Mouse (Mus musculus): ENCODE results near the gene Ndufb7. TPM values are rescaled to one million over a fixed set of nuclear protein-coding genes. Genes with fewer than 3 reads are reported as not detected.
"Not testable (repeated sequence)": the region's sequence is repeated elsewhere in the genome, so short reads cannot be mapped to it uniquely, and the experiment has no call there.

Ndufb7 gene
- polyA plus RNA-seq, 1 experiment from 2014 or later = 342 TPM

- no peak overlapping the region for H3K9ac ChIP-seq
- H3K27ac ChIP-seq = no peak overlapping the region
- peaks cover 45% of the 10 kb centered on the region for H3K36me3 ChIP-seq
- no peak overlapping the region for H3K4me3 ChIP-seq
- no peak overlapping the region for H3K4me2 ChIP-seq (replicated peaks)
- H3K27me3 ChIP-seq = no peaks in the 10 kb centered on the region
- no peak for ATAC-seq (ENCODE audit: low FRiP score)
- WGBS = 79% methylated on average over 4 of the region's 4 CpGs
- H3K9me3 ChIP-seq (replicated peaks) = no peaks in the 10 kb centered on the region
- peaks cover 15% of the 10 kb centered on the region for H3K4me1 ChIP-seq
Measured at GRCm38 (mm10) chr8:83569165-83569564, 2.7 kb downstream of the Ndufb7 start.

- H3K27ac ChIP-seq = no peak overlapping the region
- no peak overlapping the region for H3K9ac ChIP-seq
- H3K9me3 ChIP-seq (replicated peaks) = no peaks in the 10 kb centered on the region
- peaks cover 26% of the 10 kb centered on the region for H3K4me1 ChIP-seq
- no peak overlapping the region for H3K4me2 ChIP-seq (replicated peaks)
- H3K36me3 ChIP-seq = peaks cover 46% of the 10 kb centered on the region
- WGBS = 90% methylated on average over 14 of the region's 15 CpGs
- no peak for ATAC-seq (ENCODE audit: low FRiP score)
- no peak overlapping the region for H3K4me3 ChIP-seq
- H3K27me3 ChIP-seq = no peaks in the 10 kb centered on the region
Measured at GRCm38 (mm10) chr8:83570272-83571000, 4.0 kb downstream of the Ndufb7 start.

GRCm38 (mm10) chr8:83571001-83571340 lies 4.5 kb downstream of the Ndufb7 start:
- Histone ChIP-seq H3K4me1 (peaks cover 31% of the 10 kb centered on the region), H3K36me3 (peaks cover 46% of the 10 kb centered on the region)
- not testable (repeated sequence) for H3K9me3 ChIP-seq (replicated peaks); H3K4me3 ChIP-seq; H3K9ac ChIP-seq; H3K27me3 ChIP-seq; ATAC-seq (ENCODE audit: low FRiP score); H3K27ac ChIP-seq; H3K4me2 ChIP-seq (replicated peaks)
- 96% methylated on average over 4 of the region's 7 CpGs for WGBS

GRCm38 (mm10) chr8:83571791-83572190 lies 5.3 kb downstream of the Ndufb7 start:
- WGBS = 96% methylated on average over 10 of the region's 10 CpGs
- no peak overlapping the region for H3K9ac ChIP-seq
- peaks cover 46% of the 10 kb centered on the region for H3K36me3 ChIP-seq
- H3K27ac ChIP-seq = no peak overlapping the region
- H3K9me3 ChIP-seq (replicated peaks) = no peaks in the 10 kb centered on the region
- no peak overlapping the region for H3K4me2 ChIP-seq (replicated peaks)
- H3K27me3 ChIP-seq = no peaks in the 10 kb centered on the region
- no peak for ATAC-seq (ENCODE audit: low FRiP score)
- H3K4me1 ChIP-seq = peaks cover 38% of the 10 kb centered on the region
- no peak overlapping the region for H3K4me3 ChIP-seq

GRCm38 (mm10) chr8:83572246-83572812 lies 5.9 kb downstream of the Ndufb7 start:
- Histone ChIP-seq H3K4me2 (replicated peaks) (no peak overlapping the region), H3K27ac (no peak overlapping the region), H3K4me1 (peaks cover 41% of the 10 kb centered on the region), H3K27me3 (no peaks in the 10 kb centered on the region), H3K36me3 (peaks cover 46% of the 10 kb centered on the region), H3K9ac (0 out of 2 replicates have a peak overlapping the region, but pooled peaks have one; percentile 18), H3K9me3 (replicated peaks) (no peaks in the 10 kb centered on the region), H3K4me3 (no peak overlapping the region)
- WGBS = 93% methylated on average over 5 of the region's 5 CpGs
- no peak for ATAC-seq (ENCODE audit: low FRiP score)

GRCm38 (mm10) chr8:83573140-83573875 lies 6.8 kb downstream of the Ndufb7 start:
- no peak overlapping the region for H3K4me2 ChIP-seq (replicated peaks)
- peaks cover 40% of the 10 kb centered on the region for H3K4me1 ChIP-seq
- no peak overlapping the region for H3K4me3 ChIP-seq
- 72% methylated on average over 18 of the region's 18 CpGs for WGBS
- H3K36me3 ChIP-seq = peaks cover 46% of the 10 kb centered on the region
- no peak overlapping the region for H3K27ac ChIP-seq
- H3K9ac ChIP-seq = no peak overlapping the region
- no peaks in the 10 kb centered on the region for H3K27me3 ChIP-seq
- H3K9me3 ChIP-seq (replicated peaks) = no peaks in the 10 kb centered on the region
- ATAC-seq (ENCODE audit: low FRiP score) = no peak

GRCm38 (mm10) chr8:83574631-83575315 lies 8.3 kb downstream of the Ndufb7 start:
- Histone ChIP-seq H3K27me3 (no peaks in the 10 kb centered on the region), H3K4me2 (replicated peaks) (no peak overlapping the region), H3K36me3 (peaks cover 49% of the 10 kb centered on the region), H3K4me3 (no peak overlapping the region), H3K9me3 (replicated peaks) (no peaks in the 10 kb centered on the region), H3K4me1 (peaks cover 51% of the 10 kb centered on the region), H3K9ac (no peak overlapping the region), H3K27ac (no peak overlapping the region; the same call in 1 of the 2 replicates)
- ATAC-seq (ENCODE audit: low FRiP score) = no peak
- WGBS = 84% methylated on average over 15 of the region's 15 CpGs

- Histone ChIP-seq H3K27ac (peak overlapping the region; percentile 25; the same call in 1 of the 2 replicates), H3K4me2 (replicated peaks) (no peak overlapping the region), H3K9ac (0 out of 2 replicates have a peak overlapping the region, but pooled peaks have one; percentile 2), H3K9me3 (replicated peaks) (no peaks in the 10 kb centered on the region), H3K36me3 (peaks cover 38% of the 10 kb centered on the region), H3K4me1 (peaks cover 56% of the 10 kb centered on the region), H3K4me3 (no peak overlapping the region), H3K27me3 (no peaks in the 10 kb centered on the region)
- WGBS = 69% methylated on average over 17 of the region's 17 CpGs
- no peak for ATAC-seq (ENCODE audit: low FRiP score)
Measured at GRCm38 (mm10) chr8:83575561-83576515, 9.4 kb downstream of the Ndufb7 start.

GRCm38 (mm10) chr8:83576516-83576895 lies 10.0 kb downstream of the Ndufb7 start:
- H3K27me3 ChIP-seq = no peaks in the 10 kb centered on the region
- no peak overlapping the region for H3K4me2 ChIP-seq (replicated peaks)
- H3K9me3 ChIP-seq (replicated peaks) = no peaks in the 10 kb centered on the region
- peaks cover 32% of the 10 kb centered on the region for H3K36me3 ChIP-seq
- peaks cover 58% of the 10 kb centered on the region for H3K4me1 ChIP-seq
- H3K4me3 ChIP-seq = no peak overlapping the region
- no peak for ATAC-seq (ENCODE audit: low FRiP score)
- no peak overlapping the region for H3K9ac ChIP-seq
- 0 out of 2 replicates have a peak overlapping the region, but pooled peaks have one; percentile 25 for H3K27ac ChIP-seq
- 58% methylated on average over 3 of the region's 4 CpGs for WGBS

GRCm38 (mm10) chr8:83576921-83577320 lies 10.4 kb downstream of the Ndufb7 start:
- peaks cover 58% of the 10 kb centered on the region for H3K4me1 ChIP-seq
- H3K27me3 ChIP-seq = no peaks in the 10 kb centered on the region
- no peak overlapping the region for H3K4me2 ChIP-seq (replicated peaks)
- H3K9ac ChIP-seq = no peak overlapping the region
- ATAC-seq (ENCODE audit: low FRiP score) = no peak
- H3K9me3 ChIP-seq (replicated peaks) = no peaks in the 10 kb centered on the region
- WGBS = 73% methylated on average over 4 of the region's 4 CpGs
- 0 out of 2 replicates have a peak overlapping the region, but pooled peaks have one; percentile 30 for H3K27ac ChIP-seq
- no peak overlapping the region for H3K4me3 ChIP-seq
- H3K36me3 ChIP-seq = peaks cover 28% of the 10 kb centered on the region

- 46% methylated on average over 9 of the region's 9 CpGs for WGBS
- Histone ChIP-seq H3K4me1 (peaks cover 61% of the 10 kb centered on the region), H3K4me3 (no peak overlapping the region), H3K9me3 (replicated peaks) (no peaks in the 10 kb centered on the region), H3K4me2 (replicated peaks) (no peak overlapping the region), H3K9ac (no peak overlapping the region), H3K27ac (0 out of 2 replicates have a peak overlapping the region, but pooled peaks have one; percentile 30), H3K27me3 (no peaks in the 10 kb centered on the region), H3K36me3 (peaks cover 23% of the 10 kb centered on the region)
- no peak for ATAC-seq (ENCODE audit: low FRiP score)
Measured at GRCm38 (mm10) chr8:83577384-83577791, 10.9 kb downstream of the Ndufb7 start.

All from hindbrain, embryonic 12.5 days (tissue).